Mouse (Mus musculus) thymus, adult 2 months (tissue): ENCODE data around the gene Nampt.

Experiments used
- CTCF ChIP-seq: fragments of 200-500 bp; IDR thresholded peaks from 2 replicates; pipeline ENCODE4 v1.5.1; 2012; ENCODE audit warnings: mild to moderate bottlenecking, control low read depth, low read length, moderate library complexity, borderline replicate concordance; ENCODE audit not compliant: control insufficient read depth, poor library complexity, insufficient read depth; ENCODE audit errors: extremely low read depth
- POLR2A ChIP-seq: fragments of 200-500 bp; IDR thresholded peaks from 2 replicates; pipeline ENCODE4 v1.6.1; 2012; ENCODE audit warnings: mild to moderate bottlenecking, low read length, control low read depth, moderate library complexity; ENCODE audit not compliant: control insufficient read depth, poor library complexity, insufficient read depth; ENCODE audit errors: extremely low read depth

DNA sequence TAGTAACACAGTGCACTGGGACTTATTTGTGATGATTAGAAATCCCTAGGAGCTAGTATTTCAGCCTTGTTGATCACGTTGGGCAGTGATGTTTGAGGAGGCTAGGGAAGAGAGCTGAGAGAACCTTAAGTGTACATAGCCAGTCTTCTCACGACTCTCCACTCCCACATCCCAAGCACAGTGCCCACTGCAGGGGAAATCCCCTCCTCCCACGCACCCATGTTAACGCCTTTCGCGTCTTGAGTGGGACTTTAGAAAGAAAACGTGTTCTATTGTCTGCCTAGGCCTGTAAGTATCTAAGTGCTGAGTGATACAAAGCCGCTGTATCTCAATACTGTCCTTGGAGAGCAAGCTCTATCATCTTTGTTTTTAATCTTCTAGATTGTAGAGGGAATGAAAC is 27.0 kb downstream of the Nampt start:
- TF ChIP-seq CTCF, result no peak
- no peak for TF ChIP-seq POLR2A
